Mouse (Mus musculus): ENCODE measurements around the gene Fam160a1. TPM values are rescaled to one million over a fixed set of nuclear protein-coding genes. Genes with fewer than 3 reads are reported as not detected.

Fam160a1 gene
- polyA plus RNA-seq, 1 experiment from 2014 or later, result 7.7 TPM

DNA sequence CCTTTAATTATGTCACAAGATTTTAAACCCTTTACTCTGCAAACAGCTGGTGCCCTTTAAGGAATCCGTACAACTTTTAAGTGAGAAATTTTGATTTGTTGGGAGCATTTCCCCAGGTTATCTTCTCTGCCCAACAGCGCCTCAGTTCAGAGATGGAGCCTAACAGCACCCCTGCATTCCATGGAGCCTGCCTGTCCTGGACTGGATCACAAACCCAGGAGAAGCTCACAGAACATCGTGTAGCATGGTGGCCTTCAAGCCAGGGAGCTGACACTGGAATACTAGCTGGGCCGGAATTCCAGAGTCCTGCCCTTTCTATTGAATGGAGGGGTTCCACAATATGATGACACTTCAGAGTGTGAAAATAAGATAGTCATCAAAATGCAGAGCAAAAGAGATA is 39.7 kb downstream of the Fam160a1 start:
- Histone ChIP-seq H3K27me3 (no peaks in the 10 kb centered on the region), H3K36me3 (no peaks in the 10 kb centered on the region), H3K4me2 (no peak overlapping the region), H3K9me3 (replicated peaks) (no peaks in the 10 kb centered on the region), H3K27ac (no peak overlapping the region), H3K9ac (no peak overlapping the region), H3K4me1 (replicated peaks) (peaks cover 31% of the 10 kb centered on the region), H3K4me3 (no peak overlapping the region)
- ATAC-seq (replicated peaks; ENCODE audit: insufficient number of reproducible peaks, insufficient read depth, low FRiP score, low read depth), result no peak
- 75% methylated on average over 4 of the region's 4 CpGs for WGBS

DNA sequence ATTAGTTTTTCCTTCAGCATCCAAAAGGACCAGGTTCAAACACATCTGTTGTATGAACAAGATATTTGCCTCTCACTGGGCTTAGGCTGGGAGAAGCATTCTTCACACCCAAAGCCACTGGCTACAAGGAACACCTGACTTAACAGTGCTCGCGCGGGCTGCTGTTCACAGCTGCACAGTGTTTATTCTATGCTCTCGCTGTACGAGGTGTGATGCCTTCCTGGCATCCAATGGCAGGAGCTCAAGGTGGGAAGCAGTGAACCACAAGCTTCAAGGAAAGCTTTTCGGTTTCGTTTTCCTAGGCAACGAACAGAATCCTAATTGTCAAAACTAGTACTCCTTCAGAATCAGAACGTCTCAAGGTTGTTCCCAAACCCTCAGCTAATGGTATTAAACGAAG is 40.4 kb downstream of the Fam160a1 start:
- H3K4me3 ChIP-seq, result no peak overlapping the region
- WGBS, result 82% methylated on average over 10 of the region's 10 CpGs
- H3K9me3 ChIP-seq (replicated peaks), result no peaks in the 10 kb centered on the region
- ATAC-seq (replicated peaks; ENCODE audit: insufficient number of reproducible peaks, insufficient read depth, low FRiP score, low read depth), result no peak
- no peaks in the 10 kb centered on the region for H3K36me3 ChIP-seq
- no peaks in the 10 kb centered on the region for H3K27me3 ChIP-seq
- H3K9ac ChIP-seq, result no peak overlapping the region
- H3K27ac ChIP-seq, result no peak overlapping the region
- H3K4me2 ChIP-seq, result no peak overlapping the region
- peaks cover 31% of the 10 kb centered on the region for H3K4me1 ChIP-seq (replicated peaks)

GRCm38 (mm10) chr3:85776126-85776525 is 41.0 kb downstream of the Fam160a1 start:
- ATAC-seq (replicated peaks; ENCODE audit: insufficient number of reproducible peaks, insufficient read depth, low FRiP score, low read depth), result no peak
- WGBS, result 91% methylated on average over 6 of the region's 6 CpGs
- Histone ChIP-seq H3K9ac (no peak overlapping the region), H3K27ac (no peak overlapping the region), H3K9me3 (replicated peaks) (no peaks in the 10 kb centered on the region), H3K36me3 (no peaks in the 10 kb centered on the region), H3K4me2 (no peak overlapping the region), H3K4me3 (no peak overlapping the region), H3K27me3 (no peaks in the 10 kb centered on the region), H3K4me1 (replicated peaks) (peaks cover 31% of the 10 kb centered on the region)

DNA sequence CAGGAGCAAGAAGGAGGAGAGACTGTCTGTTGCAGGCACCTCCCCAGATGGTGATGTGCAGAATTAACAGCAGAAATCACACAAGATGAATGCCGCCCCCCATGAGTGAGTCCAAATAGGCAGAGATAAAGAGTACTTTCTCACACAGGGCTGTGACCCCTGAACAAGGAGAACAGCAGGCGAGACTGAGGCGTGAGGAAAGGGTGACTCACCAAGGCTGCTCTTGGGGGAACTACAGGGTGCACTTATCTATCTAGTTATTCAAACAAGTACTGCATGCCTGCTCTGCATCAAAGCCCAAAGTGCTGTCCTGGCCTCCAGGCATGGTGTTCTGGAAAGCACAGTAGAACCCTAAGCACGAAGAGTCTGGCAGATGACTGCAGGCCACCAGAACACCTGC is 43.2 kb downstream of the Fam160a1 start:
- WGBS, result 15% methylated on average over 4 of the region's 4 CpGs
- H3K27ac ChIP-seq, result peak overlapping the region; percentile 61
- ATAC-seq (replicated peaks; ENCODE audit: insufficient number of reproducible peaks, insufficient read depth, low FRiP score, low read depth), result peak; percentile 84
- no peaks in the 10 kb centered on the region for H3K36me3 ChIP-seq
- H3K4me1 ChIP-seq (replicated peaks), result peaks cover 27% of the 10 kb centered on the region
- H3K27me3 ChIP-seq, result no peaks in the 10 kb centered on the region
- H3K4me3 ChIP-seq, result no peak overlapping the region
- no peaks in the 10 kb centered on the region for H3K9me3 ChIP-seq (replicated peaks)
- H3K9ac ChIP-seq, result no peak overlapping the region
- peak overlapping the region; percentile 16; the same call in 1 of the 2 replicates for H3K4me2 ChIP-seq

DNA sequence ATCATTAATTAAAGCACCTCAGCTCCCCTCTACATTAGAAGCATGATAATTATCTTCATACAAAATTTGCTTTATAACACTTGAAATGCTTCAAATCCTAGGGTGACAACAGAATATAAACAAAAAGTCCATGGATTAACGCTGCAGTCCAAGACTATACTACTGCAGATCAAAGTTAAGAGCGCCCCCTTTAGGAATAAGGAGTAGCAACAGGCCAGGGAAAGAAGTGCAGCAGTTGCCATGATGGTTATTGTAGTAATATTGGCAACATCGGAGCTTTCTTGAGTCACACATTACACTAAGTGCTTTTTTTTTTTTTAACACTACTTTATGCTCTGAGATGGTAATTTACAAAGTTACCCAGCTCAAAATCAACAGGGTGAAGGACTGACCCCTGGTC is 43.7 kb downstream of the Fam160a1 start:
- H3K27ac ChIP-seq, result peak overlapping the region; percentile 61
- 47% methylated on average over 3 of the region's 3 CpGs for WGBS
- H3K4me2 ChIP-seq, result no peak overlapping the region
- no peak overlapping the region for H3K4me3 ChIP-seq
- no peaks in the 10 kb centered on the region for H3K9me3 ChIP-seq (replicated peaks)
- no peaks in the 10 kb centered on the region for H3K27me3 ChIP-seq
- H3K9ac ChIP-seq, result no peak overlapping the region
- peaks cover 27% of the 10 kb centered on the region for H3K4me1 ChIP-seq (replicated peaks)
- H3K36me3 ChIP-seq, result no peaks in the 10 kb centered on the region
- ATAC-seq (replicated peaks; ENCODE audit: insufficient number of reproducible peaks, insufficient read depth, low FRiP score, low read depth), result no peak

DNA sequence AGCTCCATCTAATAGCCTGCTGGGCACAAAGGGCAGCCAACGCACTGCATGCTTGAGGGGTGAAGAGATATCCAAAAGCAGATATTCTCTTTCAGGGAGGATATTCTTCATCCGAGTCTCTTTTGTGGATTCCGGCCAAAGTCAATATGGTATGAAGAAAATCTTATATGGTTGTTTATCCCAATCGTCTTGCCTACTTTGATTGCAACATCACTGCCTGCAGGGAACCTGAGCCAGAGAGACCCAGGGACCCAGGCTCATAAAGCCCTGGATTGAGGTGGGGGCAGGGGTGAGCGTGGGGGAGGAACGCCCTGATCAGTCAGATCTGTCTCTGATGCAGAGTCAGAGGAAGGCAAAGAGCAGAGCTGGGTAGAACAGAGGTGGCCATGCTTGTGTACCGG is 52.2 kb downstream of the Fam160a1 start:
- H3K4me2 ChIP-seq, result no peak overlapping the region
- H3K9ac ChIP-seq, result no peak overlapping the region
- H3K4me1 ChIP-seq (replicated peaks), result no peaks in the 10 kb centered on the region
- H3K9me3 ChIP-seq (replicated peaks), result no peaks in the 10 kb centered on the region
- H3K27me3 ChIP-seq, result no peaks in the 10 kb centered on the region
- H3K4me3 ChIP-seq, result no peak overlapping the region
- no peak for ATAC-seq (replicated peaks; ENCODE audit: insufficient number of reproducible peaks, insufficient read depth, low FRiP score, low read depth)
- no peaks in the 10 kb centered on the region for H3K36me3 ChIP-seq
- no peak overlapping the region for H3K27ac ChIP-seq
- 65% methylated on average over 7 of the region's 7 CpGs for WGBS

- Histone ChIP-seq H3K4me2 (no peak overlapping the region), H3K9me3 (replicated peaks) (no peaks in the 10 kb centered on the region), H3K9ac (no peak overlapping the region), H3K4me1 (replicated peaks) (no peaks in the 10 kb centered on the region), H3K4me3 (no peak overlapping the region), H3K27me3 (no peaks in the 10 kb centered on the region), H3K27ac (no peak overlapping the region), H3K36me3 (no peaks in the 10 kb centered on the region)
- WGBS, result 79% methylated on average over 18 of the region's 18 CpGs
- no peak for ATAC-seq (replicated peaks; ENCODE audit: insufficient number of reproducible peaks, insufficient read depth, low FRiP score, low read depth)
Measured at GRCm38 (mm10) chr3:85764008-85764834, 52.9 kb downstream of the Fam160a1 start.

DNA sequence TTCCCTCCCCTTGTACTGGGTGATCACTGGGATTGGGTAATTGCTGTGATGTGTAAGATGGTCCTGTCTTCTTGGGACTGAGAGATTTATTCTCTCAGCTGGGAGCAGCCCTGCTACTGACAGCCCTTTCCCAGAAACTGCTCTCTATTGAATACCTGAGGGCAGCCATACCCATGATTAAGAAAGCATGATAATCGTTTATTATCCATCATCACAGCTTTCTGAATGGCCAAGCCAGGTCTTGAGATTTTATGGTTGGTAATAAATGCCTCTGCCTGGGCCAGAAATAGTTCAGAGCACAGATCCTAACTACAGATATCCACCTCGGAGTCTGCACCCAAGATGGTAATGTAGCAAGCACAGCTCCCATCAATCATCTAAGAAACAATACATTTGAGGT is 59.1 kb downstream of the Fam160a1 start:
- Histone ChIP-seq H3K4me3 (no peak overlapping the region), H3K36me3 (no peaks in the 10 kb centered on the region), H3K27me3 (no peaks in the 10 kb centered on the region), H3K4me2 (no peak overlapping the region), H3K9ac (no peak overlapping the region), H3K4me1 (replicated peaks) (no peaks in the 10 kb centered on the region), H3K27ac (no peak overlapping the region), H3K9me3 (replicated peaks) (no peaks in the 10 kb centered on the region)
- whole genome bisulfite sequencing, result 49% methylated on average over 2 of the region's 2 CpGs
- ATAC-seq (replicated peaks; ENCODE audit: insufficient number of reproducible peaks, insufficient read depth, low FRiP score, low read depth), result no peak

- Histone ChIP-seq H3K9me3 (replicated peaks) (no peaks in the 10 kb centered on the region), H3K36me3 (no peaks in the 10 kb centered on the region), H3K27ac (no peak overlapping the region), H3K27me3 (no peaks in the 10 kb centered on the region), H3K4me1 (replicated peaks) (no peaks in the 10 kb centered on the region), H3K4me2 (no peak overlapping the region), H3K4me3 (no peak overlapping the region), H3K9ac (no peak overlapping the region)
- 89% methylated on average over 4 of the region's 4 CpGs for WGBS
- no peak for ATAC-seq (replicated peaks; ENCODE audit: insufficient number of reproducible peaks, insufficient read depth, low FRiP score, low read depth)
Measured at GRCm38 (mm10) chr3:85757435-85757834, 59.7 kb downstream of the Fam160a1 start.

DNA sequence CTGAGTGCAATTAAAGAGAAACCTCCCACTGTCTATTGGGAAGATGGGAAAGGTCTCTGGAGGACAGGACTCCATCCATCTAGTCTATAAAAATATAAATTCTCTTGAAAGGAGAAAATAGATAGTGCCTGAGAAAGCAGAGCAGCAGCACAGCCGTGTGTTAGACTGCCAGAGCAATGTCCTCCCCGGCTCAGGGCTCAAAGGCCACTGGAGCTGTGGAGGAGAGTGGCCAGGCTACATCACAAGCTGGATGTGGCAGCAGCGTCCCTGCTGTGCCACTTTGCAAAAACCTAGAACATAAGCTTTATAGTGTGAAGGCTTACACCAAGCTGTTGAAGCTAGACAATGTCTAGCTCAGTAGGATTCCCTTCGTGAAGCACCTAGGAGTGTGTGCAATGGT is 67.7 kb downstream of the Fam160a1 start:
- WGBS, result 53% methylated on average over 4 of the region's 4 CpGs
- no peak for ATAC-seq (replicated peaks; ENCODE audit: insufficient number of reproducible peaks, insufficient read depth, low FRiP score, low read depth)
- H3K27ac ChIP-seq, result no peak overlapping the region

DNA sequence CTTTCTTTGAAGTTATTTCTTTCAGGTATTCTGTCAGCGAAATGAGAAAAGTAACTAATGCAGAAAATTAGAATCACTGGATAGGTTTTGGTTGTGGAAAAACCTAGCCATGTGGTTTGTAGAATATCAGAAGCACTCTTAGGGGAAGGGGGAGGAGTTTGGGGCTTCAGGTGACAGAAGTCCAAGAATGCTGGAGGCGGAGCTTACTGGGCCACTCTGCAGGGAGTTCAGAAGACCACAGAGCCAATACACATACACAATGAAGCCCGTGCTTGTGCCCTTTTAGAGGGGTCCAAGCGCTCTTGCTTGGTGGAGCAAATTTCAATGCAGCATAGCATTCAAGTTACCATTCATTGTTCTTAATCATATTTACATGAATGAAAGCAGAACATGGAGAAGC is 68.2 kb downstream of the Fam160a1 start:
- WGBS, result 32% methylated on average over 4 of the region's 4 CpGs
- Histone ChIP-seq H3K4me1 (replicated peaks) (peaks cover 7% of the 10 kb centered on the region; the same call in 1 of the 2 replicates), H3K4me3 (no peak overlapping the region), H3K27me3 (no peaks in the 10 kb centered on the region), H3K27ac (no peak overlapping the region), H3K9me3 (replicated peaks) (no peaks in the 10 kb centered on the region), H3K9ac (no peak overlapping the region), H3K36me3 (no peaks in the 10 kb centered on the region), H3K4me2 (no peak overlapping the region)
- ATAC-seq (replicated peaks; ENCODE audit: insufficient number of reproducible peaks, insufficient read depth, low FRiP score, low read depth), result no peak

More for the DNA sequence above, 67.7 kb downstream of the Fam160a1 start:
- no peaks in the 10 kb centered on the region for H3K36me3 ChIP-seq
- H3K9ac ChIP-seq, result no peak overlapping the region
- H3K4me3 ChIP-seq, result no peak overlapping the region
- no peaks in the 10 kb centered on the region for H3K27me3 ChIP-seq
- peaks cover 7% of the 10 kb centered on the region; the same call in 1 of the 2 replicates for H3K4me1 ChIP-seq (replicated peaks)
- H3K9me3 ChIP-seq (replicated peaks), result no peaks in the 10 kb centered on the region
- no peak overlapping the region for H3K4me2 ChIP-seq

GRCm38 (mm10) chr3:85746116-85746515 is 71.0 kb downstream of the Fam160a1 start:
- Histone ChIP-seq H3K4me3 (no peak overlapping the region), H3K36me3 (no peaks in the 10 kb centered on the region), H3K27me3 (no peaks in the 10 kb centered on the region), H3K4me1 (replicated peaks) (peaks cover 7% of the 10 kb centered on the region; the same call in 1 of the 2 replicates), H3K4me2 (no peak overlapping the region), H3K9me3 (replicated peaks) (no peaks in the 10 kb centered on the region), H3K9ac (no peak overlapping the region), H3K27ac (no peak overlapping the region)
- 34% methylated on average over 4 of the region's 4 CpGs for WGBS
- ATAC-seq (replicated peaks; ENCODE audit: insufficient number of reproducible peaks, insufficient read depth, low FRiP score, low read depth), result no peak

Measured in heart, embryonic 15.5 days (tissue).